Mouse (Mus musculus): ENCODE results near the gene Mpig6b.

The Mpig6b gene

DNA sequence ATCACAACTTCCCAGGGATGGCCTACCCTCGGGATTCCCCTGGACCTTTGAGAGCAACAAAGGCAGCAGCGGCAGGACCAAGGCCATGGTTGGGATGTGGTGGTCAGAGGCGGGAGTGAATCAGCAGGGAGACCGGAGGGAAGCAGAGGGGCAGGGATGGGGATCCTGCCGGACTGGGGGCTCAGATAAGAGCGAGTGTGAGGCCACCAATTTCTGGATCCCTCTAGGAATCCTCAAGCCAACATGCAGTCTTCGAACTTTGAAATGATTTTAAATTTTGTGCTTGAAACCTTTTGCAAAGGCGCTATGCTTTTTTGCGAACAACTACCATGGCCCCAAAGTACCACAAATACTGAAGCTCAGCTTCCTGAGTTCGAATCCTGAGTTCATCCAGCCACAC is at the start of gene Mpig6b:
TSS of gene Mpig6b (minus strand) at position 101 of the 400 bp plus-strand sequence.
- DNase-seq (ENCODE audit: low read depth): no peak

DNA sequence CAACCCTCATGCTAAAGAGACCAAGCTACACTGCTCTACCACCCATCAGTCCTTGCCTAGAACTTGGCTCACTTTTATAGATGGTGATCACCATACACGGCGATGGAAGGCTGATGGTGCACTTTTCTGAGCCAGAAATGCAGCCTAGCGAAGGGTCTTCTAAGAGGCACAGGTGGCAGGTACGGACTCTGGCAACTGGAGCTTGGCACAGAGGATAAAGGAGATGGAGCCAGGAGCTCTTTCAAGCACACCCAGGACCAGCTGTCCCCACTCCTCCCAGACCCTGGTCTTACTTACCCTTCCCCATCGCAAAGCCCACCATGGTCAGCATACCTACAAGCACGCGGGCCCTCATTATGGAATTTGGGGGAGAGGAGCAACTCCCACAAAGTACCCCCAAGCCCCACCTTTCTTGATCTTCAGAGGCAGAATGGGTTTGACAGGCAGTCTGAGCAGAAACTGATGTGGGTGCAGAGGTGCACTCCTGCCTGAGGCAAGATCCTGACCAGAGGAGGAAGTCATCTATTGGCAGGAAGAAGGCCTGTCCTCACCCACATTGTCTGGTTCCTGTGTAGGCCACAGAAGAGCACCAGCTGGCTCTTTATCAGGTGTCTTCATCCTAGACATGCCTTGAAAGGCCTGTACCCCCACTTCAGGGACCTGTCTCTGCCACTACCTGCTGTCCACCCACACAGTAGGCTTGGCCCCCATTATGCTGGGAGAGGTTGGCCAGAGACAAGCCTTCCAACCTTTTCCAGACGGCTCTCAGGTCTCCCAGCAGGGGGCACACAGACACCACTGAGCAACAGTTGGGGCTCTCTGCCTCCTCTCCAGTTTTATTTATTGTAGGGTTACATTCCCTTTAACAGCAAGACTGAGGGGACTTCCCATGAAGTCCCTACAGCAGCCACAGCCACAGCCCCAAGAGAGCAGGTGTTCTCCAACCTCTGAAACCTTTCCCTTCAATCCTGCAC is 49.3 kb upstream of the Mpig6b start, which contains the start of gene Ly6g5b:
TSS of gene Ly6g5b (minus strand) at position 383 of the 974 bp plus-strand sequence.
- DNase-seq (ENCODE audit: low read depth): no peak

DNA sequence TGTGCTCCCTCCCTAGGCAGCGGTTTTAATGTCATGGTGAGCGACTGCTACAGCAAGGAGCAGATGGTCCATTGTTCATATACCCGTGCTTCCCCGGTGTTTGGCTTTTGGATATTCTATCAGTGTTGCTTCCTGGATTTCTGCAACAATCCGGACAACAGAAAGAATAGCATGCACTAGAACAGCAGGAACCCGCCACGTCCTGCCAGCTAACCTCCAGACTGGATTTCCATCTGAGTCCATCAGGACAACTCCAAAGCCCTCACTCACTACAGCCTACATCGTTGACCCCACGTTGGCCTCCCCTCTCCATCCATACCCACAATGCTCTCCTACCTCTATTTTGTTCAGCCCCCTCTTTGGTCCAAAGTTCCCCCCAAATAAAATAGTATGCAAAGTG is 45.8 kb upstream of the Mpig6b start:
- DNase-seq (ENCODE audit: low read depth): no peak

DNA sequence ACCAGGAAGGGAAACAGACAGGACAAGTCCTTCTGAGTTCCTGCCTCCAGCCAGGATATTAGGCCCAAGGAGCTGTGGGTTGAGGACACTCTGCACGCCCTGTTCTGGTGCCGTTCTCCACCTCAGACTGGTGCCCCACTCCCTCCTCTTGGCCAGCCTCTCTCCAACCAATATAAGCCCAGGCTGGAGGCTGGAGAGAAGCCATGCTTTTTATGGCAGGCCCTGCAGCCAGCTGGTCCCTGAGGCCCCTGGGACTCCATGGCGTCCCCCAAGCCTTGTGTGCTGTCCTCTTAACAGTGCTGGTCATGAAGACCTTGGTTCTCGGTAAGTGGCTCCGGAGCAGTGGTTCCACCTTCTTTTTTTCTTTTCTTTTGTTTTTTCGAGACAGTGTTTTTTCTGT is 42.1 kb upstream of the Mpig6b start, which contains the start of gene Ly6g5c:
TSS of gene Ly6g5c (plus strand) at position 183 of the 400 bp plus-strand sequence.
- no peak for DNase-seq (ENCODE audit: low read depth)

DNA sequence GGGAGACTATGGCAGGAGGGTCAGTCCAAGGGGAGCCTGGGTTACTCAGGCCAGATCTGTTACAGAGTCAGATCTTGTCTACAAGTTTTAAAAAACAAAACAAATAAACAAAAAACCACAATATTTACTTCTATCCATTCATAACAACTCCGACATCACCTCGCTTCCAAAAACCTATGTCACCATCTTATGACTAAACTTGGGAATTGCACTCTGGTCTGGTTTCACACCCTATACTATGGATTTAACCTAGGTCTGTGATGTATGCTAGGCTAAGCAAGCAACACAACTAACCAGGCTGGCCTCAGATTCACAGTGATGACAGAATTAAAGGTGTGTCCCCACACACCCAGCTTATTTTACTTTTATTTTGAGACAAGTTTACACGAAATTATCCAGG is 40.5 kb upstream of the Mpig6b start:
- no peak for DNase-seq (ENCODE audit: low read depth)

DNA sequence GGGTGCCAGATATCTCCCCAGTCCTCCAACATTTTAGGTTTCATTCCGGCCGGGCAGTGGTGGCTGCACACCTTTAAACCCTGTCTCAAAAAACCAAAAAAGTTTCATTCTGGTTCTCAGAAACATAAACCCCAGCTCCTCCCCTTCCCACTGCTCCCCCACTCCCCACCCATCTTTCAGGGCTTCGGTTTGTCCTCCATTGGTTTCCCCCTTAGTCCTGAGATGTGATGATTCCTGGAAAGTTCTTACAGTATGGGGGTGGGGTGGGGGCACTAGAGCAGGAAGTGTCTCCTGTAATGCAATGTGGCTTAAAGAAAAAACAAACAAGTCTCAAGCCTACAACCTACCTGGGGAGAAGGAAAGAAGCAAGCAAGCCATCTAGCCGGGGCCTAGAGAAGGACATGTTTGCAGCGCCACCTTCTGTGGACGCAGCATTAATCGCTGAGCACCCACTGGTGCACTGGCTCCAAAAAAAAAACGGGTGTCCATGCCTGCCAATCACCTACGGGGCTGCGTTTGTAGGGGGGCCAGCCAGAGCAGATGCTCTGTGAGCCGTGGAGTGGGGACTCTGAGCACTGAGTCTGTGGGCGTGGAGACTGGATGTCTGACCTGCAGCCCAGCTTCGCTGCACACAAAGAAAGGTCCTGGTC is 39.9 kb upstream of the Mpig6b start:
- no peak for DNase-seq (ENCODE audit: low read depth)

DNA sequence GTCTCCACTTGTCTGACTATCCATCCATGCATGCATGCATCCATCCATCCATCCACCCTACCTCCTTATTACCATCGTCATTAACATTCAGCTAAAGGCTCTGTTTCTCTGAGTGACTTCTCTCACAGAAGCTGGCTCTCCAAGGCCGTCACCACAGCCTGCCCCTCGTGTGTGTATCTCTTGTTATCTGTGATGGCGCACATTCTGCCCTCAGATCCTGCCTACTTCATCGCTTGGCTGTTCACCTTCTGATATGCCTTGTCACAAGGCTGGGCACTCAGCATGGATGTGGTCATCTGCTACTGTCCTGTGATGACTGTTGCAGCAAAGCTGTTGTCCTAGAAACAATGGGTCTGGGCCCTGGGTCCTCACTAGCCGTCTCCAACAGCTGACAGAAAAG is 38.8 kb upstream of the Mpig6b start:
- DNase-seq (ENCODE audit: low read depth): no peak

DNA sequence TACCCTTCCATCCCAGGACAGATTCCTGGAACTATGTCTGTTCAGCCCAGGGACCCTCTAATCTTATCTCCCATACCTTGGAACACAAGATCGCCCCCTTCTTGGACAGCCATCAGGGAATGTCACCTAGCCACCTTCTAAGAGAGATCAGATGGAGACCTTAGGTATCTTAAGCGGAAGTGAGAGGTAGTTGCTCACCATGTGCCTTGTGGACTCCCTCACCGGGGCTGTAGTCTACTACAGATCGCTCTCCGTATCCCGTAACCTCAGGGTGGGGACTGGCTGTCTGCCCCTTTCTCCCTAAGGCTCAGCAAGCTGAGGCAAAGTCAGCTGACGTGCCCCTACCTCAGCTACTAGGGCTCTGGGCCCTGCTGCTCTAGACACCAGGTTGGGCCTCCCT is 38.1 kb upstream of the Mpig6b start:
- no peak for DNase-seq (ENCODE audit: low read depth)

DNA sequence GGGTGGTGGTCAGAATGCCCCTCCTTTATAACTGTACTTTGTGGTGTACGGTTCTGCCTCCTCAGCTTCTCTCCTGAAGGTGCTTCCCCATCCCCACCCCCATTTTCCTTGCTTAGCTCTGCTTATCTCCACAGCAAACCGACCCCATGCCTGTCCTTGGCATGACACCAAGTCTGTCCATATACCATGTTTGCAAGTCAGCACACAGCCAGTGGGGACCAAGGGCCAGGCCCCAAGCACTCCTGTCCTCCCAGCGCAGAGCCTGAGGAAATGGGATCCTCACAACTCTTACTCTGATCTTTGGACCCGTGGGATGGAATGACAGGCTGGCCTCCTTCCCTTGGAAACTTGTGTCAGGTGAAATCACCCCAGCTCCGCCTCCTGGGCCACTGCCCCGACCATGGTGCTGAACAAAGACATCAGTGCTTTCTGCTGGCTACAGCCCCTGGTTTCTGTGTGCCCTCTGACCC is 37.3 kb upstream of the Mpig6b start:
- no peak for DNase-seq (ENCODE audit: low read depth)

DNA sequence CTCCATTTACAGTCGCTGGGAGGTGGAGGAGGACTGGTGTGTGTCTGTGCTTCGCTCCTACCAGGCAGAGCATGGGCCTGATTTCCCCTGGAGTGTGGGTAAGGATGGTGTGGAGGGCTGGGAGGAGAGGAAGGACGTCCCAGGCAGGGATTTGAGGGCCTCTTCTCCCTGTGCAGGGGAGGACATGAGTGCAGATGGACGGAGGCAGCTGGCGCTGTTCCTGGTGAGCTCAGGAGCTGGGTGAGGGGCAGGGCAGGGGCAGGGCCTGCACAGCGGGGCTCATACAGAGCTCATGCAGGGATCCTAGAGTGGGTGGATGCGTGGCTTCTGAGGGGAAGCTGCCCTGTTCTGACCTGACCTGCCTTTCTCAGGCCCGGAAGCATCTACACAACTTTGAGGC is 36.3 kb upstream of the Mpig6b start:
- no peak for DNase-seq (ENCODE audit: low read depth)

DNA sequence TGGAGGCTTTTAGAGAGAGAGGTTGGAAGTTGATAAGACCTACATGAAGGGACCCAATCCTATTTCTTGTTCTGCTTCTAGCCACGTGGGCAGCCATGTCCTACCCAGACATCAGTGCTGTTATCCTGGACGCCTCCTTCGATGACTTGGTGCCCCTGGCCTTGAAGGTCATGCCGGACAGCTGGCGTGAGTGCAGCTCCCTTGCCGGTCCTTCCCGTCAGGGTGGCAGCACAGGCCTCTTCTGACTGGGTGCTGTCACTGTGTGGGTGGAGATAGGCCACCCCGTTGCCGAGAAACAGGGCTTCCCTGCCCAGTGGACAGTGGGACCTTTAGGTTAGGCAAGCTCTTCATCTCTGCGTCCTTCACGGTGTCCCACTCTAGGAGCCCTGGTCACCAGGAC is 35.2 kb upstream of the Mpig6b start:
- no peak for DNase-seq (ENCODE audit: low read depth)

DNA sequence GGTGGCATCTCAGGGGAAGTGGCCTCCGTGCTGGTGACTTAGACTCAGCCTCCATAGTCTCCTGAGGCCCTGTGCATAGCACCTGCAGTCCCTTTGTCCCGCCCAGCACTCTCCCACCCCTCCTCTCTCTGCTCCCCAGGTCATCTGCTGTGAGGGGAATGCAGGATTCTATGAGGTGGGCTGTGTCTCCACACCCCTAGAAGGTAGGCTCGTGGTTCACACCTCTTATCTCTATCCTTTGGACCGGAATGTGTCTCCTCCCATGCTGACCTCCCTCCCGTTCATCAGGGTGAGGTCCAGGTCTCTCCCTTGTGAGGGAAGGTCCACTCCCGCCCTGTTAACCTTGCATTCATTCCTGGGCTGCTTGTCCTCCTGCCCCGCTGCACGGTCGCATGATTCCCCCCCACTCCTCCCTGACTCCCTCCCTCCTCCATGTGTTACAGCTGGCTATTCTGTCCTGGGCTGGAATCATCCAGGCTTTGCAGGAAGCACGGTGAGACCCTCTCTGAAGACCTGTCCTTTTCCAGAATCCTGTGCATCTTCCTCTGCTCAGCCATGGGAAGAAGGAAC is 34.3 kb upstream of the Mpig6b start:
- no peak for DNase-seq (ENCODE audit: low read depth)

DNA sequence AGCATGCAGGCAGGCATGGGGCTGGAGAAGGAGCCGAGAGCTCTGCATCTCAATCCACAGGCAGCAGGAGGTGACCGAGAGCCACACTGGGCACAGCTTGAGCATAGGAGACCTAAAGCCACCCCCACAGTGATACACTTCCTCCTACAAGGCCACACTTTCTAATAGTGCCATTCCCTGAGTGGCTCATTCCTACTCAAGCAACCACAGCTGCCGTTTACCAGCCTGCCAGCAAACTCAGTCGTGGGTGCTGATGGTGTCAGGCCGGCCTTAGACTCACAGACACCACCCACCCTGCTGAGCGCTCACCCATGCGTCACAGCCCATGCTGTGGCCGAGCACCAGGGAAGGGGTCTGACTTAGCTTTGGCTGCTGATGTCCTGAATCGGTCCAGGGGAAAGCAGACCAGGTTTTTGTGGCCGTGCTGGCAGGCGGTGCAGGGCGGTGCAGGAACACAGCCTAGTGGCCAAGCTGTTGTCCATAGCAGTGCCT is 31.2 kb upstream of the Mpig6b start:
- DNase-seq (ENCODE audit: low read depth): no peak

DNA sequence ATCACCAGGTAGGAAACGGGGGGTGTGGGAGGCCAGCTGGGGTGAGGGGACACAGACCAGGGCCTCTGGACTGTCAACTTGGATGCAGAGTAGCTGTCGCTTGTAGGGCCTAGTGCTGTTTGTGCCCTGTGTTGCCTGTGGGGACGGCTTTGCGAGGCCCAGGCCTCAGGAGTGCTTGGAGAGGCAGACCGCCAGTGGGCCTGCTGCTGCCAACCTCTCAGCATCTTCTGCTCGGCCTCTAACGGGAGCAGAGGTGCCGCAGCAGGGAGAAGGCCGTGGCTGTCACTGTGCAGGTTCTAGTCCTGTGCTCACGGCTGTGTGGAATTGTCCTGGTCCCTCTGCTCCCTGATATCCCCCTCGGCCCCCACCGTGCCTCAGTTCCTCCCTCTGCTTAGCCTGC is 30.6 kb upstream of the Mpig6b start:
- DNase-seq (ENCODE audit: low read depth): no peak

DNA sequence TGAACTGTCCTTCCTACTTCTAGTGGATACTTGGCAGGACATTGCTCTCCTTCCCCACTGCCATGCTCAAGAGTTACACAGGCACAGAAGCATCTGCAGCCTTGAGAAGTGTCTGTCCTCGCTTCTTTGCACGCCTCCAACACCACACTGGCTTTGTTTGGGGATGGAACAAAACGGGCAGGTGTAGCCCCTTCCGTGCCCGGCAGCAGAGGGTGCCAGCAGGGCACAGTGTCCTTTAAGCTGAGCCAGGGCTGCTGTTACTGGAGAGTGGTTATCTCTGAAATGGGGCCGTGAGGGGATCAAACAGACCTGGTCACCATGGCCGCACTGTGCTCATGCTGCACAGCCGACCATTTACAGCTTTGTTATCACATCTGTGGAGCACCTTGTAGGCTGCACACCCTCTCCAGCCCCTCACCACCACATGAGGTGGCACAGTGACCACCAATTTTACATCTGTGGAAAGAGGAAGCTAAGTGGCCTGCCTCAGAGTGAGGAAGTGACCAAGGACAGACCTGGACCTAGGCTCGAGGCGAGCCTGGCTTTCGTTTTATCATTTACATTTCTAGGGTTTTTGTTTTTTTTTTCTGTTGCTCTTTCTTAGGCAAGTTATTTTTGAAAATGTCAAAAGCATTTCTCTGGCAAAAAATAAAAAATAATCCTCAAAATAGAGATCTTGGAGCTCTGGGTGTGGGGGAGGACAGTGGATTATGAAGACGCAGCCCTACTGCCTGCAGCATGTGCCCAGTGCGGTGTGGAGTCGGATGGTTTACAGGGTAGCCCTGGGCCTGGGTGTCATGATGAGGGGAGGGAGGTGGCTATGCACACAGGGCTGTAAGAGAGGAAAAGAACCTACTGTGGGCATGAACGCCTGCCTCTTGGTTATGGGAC is 28.7 kb upstream of the Mpig6b start:
- DNase-seq (ENCODE audit: low read depth): no peak

DNA sequence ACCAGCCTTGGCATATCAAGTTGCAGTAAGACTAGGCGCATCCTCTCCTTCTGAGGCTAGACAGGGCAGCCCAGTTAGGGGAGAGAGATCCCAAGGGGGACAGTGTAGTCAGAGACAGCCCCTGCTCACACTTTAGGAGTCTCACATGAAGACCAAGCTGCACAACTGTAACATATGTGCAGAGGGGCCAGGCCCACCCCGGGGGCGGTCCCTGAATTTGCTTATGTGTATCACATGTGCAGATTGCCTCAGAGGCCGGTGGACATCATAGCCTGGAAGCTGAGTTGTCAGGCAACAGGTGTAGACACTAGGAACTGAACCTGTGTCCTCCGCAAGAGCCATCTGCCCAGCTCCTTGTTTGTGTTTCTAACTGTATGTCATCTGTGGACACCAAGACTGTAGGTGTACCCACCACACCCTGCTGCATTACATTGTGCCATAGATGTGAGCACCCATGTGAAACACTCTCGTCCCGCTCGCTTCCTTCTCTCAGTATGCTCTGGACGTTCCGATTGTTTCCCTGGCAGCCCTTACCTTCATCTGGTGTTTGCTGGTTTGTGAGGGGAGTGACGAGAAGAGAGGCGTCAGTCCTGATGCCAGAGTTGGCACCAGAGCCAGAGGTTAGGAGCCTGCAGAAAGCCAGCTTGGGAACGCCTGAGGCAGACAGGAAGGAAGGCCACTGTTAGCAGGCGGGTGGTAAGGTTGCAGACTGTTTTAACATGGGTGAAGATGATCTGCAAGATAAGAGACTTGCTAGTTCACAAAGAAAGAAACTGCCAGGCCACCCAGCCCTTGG is 26.6 kb upstream of the Mpig6b start:
- DNase-seq (ENCODE audit: low read depth): no peak

DNA sequence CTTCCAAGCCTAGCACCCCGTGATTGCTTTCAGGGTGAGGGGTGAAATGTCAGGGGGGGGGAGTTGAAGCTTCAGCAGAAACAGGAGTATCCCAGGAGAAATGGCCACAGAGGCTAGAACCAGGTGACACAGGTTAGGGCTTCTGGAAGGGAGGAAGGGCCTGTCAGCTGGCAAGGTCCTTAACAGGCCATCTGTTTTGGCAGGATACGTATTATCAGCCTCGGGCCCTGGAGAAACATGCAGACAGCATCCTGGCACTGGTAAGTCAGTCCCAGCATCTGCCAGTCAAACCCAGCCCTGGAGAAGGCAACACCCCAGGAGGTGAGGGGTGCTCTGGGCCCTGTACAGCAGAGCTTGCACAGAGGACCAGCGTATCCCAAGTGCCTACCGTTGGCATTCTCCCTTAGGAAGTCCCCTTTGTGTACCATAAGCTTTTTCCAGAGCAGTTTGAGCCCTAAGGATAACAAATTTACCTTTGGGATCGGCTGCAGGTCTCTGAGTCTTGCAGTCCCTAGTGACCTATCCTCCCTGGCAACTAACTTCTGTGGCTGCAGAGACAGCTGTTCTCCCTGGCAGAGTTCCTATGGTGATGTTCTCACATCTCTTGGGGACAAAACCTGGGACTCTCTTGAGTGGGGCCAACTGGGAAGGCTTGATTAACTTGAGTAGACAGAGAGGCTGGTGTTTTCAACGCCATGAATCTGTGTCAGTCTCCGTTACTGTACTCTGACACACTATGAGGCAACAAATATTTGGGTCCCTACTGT is 24.4 kb upstream of the Mpig6b start:
- DNase-seq (ENCODE audit: low read depth): no peak

DNA sequence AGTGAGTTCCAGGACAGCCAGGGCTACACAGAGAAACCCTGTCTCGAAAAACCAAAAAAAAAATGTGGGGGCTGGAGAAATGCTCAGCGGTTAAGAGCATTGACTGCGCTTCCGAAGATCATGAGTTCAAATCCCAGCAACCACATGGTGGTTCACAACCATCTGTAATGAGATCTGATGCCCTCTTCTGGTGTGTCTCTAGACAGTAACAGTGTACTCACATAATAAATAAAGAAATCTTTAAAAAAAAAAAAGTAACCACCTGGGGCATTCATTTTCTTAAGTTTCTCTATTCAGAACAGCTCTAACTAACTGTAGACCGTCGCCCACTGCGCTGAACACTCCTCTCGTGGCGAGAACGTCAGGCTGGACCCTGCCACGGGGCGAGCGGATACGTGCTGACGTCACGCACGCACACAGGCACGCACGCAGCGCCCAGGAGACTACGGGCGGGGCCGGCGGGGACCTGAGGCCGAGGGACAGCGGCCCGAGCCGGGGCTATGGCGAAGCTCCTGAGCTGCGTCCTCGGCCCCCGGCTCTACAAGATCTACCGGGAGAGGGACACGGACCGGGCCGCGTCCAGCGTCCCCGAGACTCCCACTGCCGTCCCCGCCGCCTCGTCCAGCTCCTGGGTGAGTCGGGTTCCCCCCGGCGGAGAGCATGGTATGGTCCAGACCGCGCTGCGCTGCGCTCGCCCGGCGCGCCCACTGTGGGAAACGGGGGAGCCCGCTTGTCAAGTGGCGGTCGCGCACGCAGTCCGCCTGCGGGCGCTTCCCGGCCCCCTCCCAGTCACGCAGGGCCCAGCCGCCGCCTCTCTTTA is 23.1 kb upstream of the Mpig6b start, which contains the start of gene Abhd16a:
TSS of gene Abhd16a (plus strand) at position 439 of the 820 bp plus-strand sequence.
- DNase-seq (ENCODE audit: low read depth): peak; percentile 71

DNA sequence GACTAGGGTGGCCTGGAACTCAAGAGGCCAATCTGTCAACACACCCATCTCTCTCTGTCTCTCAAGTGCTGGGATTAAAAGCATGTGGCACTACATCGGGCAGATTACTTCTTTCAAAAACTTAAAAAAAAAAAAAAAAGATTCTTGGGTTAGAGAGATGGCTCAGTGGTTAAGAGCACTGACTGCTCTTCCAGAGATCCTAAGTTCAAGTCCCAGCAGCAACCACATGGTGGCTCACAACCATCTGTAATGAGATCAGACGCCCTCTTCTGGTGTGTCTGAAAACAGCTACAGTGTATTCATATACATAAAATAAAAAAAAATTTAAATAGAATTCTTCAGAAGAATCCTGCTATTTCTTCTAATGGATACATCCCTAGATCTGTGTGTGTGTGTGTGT is 22.2 kb upstream of the Mpig6b start:
- DNase-seq (ENCODE audit: low read depth): no peak

Measured in fibroblast of lung, adult 2 months (primary cell).